Mouse (Mus musculus) layer of hippocampus, postnatal 10 days (tissue): ENCODE measurements around the gene Casp9. TPM values are rescaled to one million over a fixed set of nuclear protein-coding genes. Genes with fewer than 3 reads are reported as not detected.
"Not testable (repeated sequence)": the region's sequence is repeated elsewhere in the genome, so short reads cannot be mapped to it uniquely, and the experiment has no call there.

Experiments
- DNase-seq, 2 experiments: peaks; one replicate each; pipeline ENCODE4 v3.0.0; 2021; ENCODE audit warnings: low spot score in 2 of 2
- long read RNA-seq: library from polyadenylated mRNA; stranded (forward); transcript quantifications from one replicate; pipeline ENCODE4 v2.0.0, GENCODE M21; 2023
- total RNA-seq, 2 experiments: library from RNA; stranded (reverse); gene quantifications; 2 replicates each; pipeline ENCODE4 v1.2.3; 2021

The Casp9 gene
- total RNA-seq = 10 to 100 TPM; 21.7 to 22.7 TPM
- long read RNA-seq, transcript Casp9-201 (9 exons, 3,897 nt) = major isoform, 14 of 21 reads
- long read RNA-seq, partial matches to known transcripts = 1 of 21 reads
- long read RNA-seq, other reads (novel, unspliced or antisense) = 6 of 21 reads

DNA sequence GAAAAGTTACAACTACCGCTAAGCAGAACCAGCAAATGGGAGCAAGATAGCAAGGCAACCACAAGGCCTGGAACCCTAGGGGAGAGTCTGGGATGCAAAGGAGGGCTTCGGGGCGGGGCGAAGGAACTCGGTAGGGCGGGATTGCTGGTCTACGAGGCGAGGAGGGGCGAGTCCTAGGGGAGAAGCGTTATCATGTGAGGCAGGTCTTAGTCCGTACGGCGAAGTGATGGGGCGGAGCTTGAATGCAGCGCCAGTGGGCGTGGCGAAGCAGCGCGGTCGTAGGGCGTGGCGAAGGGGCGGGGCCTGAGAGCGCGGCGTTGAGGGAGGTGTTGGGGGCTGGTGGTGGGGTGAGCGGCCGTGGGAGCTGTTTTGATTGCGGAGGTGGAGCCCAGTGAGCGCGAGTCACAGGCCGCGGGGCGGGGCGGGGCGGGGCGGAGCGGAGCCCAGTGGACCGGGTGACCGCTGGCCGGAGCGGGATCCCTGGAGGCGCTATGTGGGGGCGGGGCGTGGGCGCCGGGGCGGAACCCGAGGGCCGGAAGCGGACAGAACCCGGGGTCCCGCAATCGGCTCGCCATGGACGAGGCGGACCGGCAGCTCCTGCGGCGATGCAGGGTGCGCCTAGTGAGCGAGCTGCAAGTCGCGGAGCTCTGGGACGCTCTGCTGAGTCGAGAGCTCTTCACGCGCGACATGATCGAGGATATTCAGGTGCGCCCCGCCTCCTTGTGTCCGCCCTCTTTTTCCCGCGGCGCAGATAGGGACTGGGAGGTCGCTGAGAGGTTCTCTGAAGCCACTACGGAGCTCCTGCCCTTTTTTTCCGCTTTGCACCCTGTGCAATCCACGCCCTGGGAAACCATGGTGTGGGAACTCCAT, at the start of gene Casp9:
Gene Casp9 (plus strand): TSS at position 331 of the 870 bp plus-strand sequence.
- DNase-seq = peak; percentile 97 to 98

DNA sequence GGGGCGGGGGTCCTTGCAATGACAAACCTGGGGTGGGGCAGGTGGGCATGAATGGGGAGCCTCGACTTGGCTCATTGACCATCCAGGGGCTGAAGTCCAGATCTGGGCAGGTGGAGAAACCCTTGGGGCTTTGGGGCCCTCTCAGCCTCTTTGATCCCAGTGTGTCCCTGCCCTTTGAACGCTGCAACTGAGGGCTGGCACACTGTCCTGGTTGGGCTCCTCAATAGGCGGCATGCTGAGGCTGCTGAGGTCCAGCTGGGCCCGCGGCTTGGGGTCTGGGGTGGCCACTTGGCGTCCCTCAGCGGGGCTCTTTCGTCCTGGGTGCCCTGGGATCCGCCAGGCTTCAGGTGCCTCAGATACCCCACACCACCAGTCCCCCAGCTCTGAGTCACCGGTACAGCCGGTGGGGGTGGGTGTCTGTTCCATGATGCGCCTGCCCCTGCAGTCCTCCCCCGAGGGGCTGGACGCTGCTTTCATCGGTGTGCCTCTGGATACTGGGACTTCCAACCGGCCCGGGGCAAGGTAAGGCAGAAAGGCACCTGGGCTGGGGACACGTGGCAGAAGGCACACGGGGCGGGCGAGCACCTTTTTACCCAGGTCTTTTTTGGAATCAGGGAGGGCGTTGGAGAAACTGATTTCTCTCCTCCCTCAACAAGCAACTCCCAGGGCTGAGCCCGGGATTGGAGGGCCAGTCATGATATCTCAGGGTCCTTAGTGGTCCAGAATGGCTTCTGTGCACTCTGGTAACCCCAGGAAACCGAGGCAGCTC, 46.6 kb upstream of the Casp9 start, which contains the start of gene Agmat:
Gene Agmat (plus strand): TSS at position 95 of the 769 bp plus-strand sequence.
- DNase-seq = no peak

DNA sequence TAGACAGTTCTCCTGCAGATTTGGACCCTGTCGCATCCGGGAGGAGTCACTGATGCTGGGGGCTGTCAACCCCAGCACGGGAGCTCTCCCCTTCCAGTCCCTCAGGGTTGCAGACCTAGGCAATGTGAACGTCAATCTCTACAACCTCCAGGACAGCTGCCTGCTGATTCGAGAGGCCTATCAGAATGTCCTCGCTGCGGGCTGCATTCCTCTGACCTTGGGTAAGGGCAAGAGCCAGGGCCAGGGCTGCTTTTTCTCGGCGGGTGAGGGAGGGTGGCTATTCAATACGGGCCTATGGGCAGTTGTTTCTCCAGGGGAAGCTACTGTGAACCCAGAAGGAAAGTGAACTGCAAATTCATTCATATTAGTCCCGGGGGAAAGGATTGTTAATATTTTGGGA, 43.9 kb upstream of the Casp9 start:
- no peak for DNase-seq

DNA sequence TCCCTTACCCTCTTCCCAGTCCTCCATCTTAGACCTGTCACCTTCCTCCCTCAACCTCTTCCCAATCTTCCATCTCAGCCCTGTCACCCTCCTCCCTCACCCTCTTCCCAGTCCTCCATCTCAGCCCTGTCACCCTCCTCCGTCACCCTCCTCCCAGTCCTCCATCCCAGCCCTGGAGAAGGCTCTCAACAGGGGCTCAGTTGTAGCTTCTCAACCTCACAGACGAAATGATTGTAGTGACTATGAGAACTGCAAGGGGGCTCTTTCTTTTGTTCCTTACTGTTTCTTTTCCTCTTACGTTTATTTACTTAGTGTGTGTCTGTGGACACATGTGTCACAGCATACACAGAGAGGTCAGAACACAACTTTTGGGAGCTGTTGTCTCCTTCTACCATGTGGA, 42.6 kb upstream of the Casp9 start:
- no peak for DNase-seq

DNA sequence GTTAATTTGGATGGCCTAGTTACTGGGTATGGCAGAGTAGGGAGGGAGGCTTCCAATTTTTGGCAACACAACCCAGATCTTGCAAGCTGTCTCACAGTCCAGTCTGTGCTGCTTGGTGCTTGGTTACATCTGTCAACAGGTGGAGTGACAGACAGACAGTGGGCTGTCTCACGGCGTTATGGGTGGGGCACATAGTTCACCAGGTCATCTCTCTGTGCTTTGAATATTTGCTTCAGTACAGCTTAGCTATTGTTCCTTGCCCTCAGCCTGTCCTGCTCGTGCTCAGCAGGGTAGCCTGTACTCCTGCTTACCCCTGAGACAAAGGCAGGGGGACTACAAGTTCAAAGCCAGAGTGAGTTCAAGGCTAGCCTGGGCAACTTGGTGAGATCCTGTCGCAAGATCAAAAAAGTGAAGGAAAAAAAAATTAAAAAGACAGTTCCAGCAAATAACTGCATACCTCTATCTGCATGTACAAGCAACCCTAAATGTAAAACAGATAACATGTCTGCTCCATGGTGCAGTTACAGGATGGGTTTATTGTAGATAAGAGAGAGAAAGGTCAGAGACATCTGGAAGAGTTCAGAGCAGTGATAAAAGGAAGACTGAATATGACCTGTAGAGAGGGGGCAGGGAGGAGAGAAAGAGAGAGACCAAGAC, 41.9 kb upstream of the Casp9 start:
- no peak for DNase-seq

DNA sequence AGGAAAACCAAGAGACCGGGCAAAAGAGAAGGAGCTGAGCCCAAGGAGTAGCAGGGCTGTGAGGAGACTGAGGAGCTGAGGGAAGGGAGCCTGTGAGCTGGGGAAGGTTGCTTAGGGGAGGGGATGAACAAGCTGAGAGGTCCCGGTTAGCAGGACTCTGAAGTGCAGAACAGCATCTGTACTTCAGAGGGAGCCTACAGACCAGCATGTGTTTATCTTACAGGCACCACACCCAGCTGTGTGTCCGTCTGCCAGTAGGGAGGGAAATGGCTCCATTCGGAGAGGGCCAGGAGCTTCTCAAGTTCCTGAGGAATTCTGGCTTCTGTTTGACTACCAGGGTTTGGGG, 41.4 kb upstream of the Casp9 start:
- no peak for DNase-seq

DNA sequence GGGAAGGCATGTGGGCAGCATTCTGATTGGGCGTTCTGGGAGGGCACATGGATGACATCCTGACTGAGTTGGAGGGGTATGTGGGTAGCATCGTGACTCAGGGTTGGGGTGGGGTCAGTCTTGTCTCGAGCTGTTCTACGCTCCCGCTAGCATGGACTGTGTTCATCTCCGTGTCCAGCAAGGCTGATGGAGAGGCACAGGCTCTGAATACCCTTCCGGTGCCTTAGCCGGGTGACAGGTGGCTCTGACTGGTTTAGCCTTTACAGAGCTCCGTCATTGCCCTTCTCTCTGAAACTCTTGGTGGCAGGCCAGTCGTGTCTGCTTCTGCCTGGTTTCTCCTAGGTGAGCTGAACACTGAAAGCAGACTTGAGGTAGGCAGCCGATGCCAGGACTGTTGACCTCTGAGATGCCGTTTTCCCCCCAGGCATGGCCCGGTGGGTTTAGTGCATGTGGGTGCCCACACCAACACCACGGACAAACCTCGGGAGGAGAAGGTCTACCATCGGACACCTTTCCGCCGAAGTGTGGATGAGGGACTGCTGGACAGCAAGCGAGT, 38.0 kb upstream of the Casp9 start:
- no peak for DNase-seq

DNA sequence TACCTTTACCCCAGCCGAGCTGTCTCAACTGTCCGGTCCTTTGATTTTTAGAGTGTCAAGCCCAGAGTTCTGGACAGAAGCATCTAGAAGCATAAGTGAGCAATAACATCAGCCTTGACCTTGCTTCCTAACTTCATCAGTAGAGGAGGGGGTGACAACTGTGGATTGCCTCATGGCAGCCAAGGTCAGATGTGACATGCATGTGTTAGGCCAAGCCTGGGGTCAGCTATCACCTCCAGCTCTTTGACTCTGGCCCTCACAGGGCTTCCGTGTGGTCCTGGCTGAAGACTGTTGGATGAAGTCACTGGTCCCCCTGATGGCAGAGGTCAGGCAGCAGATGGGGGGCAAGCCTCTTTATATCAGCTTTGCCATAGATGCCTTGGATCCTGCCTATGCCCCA, 36.3 kb upstream of the Casp9 start:
- DNase-seq = no peak

DNA sequence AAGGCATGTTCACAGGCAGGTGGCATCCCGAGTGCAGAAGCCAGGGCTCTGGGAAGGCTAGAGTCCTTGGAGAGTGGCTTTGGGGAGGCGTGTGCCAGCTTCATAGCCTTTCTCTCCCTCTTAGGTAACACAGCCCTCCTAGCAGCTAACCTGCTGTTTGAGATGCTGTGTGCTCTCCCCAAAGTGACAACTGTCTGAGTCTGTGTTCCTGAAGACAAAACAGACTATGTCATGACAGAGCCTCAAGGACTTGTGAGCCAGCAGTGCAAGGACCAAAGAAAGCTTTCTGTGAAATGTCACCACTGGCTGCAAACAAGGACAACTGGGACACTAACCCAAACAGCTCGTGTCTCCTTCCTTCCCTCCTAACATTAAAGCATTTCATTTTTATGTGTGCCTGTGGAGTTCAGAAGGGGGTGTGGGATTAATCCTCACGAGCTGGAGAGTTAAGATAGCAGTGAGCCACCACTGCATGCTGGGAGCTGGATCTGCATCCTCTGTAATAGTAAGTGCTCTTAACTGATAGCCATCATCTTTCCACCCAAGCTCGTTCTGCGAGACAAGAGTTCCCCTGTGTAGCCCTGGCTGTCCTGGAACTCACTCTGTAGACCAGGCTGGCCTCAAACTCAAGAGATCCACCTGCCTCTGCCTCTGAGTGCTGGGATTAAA, 34.4 kb upstream of the Casp9 start:
- DNase-seq = no peak

DNA sequence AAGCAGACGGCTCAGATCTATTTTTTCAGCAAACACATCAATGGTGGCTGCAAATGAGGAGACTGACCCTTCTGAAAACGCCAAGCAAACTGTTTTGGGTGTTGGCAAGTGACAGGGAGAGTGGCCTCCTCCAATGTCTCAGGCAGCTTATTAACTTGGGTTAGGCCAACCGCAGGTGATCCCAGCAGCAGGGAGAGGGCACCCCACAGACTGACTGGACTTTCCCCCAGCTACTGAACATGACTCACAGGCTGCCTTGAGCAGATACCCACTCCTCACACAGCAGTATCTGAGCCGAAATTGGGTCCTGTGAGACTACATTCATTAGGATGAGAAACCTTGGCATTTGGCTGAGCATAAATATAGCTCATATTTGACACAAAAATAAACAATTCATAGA, 32.5 kb upstream of the Casp9 start:
- no peak for DNase-seq

DNA sequence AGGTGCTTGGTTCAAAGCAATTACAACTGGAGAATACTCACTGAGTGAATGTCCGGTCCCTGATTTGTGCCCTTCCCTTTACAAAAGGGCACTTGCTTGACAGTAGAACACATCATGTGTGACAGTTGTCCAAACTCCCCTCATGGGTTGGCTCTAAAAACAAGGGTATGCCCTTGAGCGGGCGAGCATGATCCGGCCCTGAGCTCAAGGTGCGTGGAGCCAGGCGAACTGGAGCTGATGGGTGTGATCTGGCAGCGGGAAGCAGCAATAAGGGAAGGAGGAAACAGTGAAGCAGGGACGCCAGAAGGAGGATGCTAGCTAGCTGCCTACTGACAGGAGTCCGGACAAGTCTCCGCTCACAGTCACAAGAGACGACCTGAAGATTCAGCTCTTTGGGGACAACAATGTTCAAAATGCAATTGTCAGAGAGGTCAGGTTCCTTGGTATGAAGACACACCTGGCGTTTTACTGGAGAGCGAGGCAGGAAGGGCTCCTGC, 31.3 kb upstream of the Casp9 start:
- no peak for DNase-seq

DNA sequence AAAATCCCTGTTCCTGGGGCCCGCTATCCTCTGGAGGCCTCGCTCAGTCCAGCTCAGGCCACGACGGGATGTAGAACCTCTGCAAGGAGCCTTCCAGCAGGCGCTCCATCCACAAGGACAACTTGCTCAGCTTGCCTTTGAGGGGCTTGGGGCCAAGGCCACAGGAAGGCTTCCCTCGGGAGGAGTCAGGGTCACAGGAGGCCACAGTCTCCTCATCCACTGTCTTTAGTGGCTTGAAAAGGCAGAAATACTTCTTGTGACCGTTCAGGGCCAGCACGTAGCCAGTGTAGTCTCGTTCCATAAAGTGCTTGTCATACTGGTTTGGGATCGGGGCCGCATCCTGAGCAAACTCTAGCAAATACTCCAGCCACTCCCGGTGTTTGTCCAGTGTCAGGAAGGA, 29.9 kb upstream of the Casp9 start:
- no peak for DNase-seq

DNA sequence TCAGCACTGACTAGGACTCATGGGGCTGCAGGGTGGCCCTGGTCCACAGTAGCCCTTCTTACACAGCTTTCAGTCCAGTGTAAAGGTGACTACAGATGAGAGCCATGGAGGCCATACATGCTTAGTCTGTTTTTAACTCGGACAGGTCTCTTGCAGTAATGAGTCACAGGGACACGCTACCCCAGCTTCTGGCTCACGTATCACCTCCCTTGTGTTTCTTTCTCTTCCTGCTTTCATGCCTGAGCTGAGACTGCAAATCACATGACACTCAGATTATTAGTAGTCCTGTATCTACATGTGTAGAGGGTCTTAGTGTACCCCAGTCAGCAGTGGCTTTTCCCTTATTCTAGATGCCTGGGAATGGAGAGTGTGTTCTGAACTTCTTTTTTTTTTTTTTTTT, 28.4 kb upstream of the Casp9 start:
- DNase-seq = no peak

DNA sequence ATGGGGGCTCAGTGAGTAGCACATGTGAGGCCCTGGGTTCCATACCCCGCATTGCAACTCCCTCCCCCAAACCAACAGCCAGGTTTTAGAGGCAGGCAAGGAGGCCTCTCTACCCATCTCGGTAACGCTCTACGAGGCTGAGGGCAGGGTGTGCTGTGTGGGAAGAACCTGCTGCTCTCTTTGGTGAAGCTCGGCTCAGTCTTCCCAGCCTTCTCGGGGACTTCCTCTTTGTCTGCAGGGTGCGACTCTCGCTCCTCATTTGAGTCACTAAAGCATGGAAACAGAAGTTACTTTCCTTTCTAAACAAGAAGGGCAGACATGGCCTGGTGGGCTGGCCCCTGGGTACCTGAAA, 27.1 kb upstream of the Casp9 start:
- DNase-seq = peak in 1 of 2 experiments; percentile 43

DNA sequence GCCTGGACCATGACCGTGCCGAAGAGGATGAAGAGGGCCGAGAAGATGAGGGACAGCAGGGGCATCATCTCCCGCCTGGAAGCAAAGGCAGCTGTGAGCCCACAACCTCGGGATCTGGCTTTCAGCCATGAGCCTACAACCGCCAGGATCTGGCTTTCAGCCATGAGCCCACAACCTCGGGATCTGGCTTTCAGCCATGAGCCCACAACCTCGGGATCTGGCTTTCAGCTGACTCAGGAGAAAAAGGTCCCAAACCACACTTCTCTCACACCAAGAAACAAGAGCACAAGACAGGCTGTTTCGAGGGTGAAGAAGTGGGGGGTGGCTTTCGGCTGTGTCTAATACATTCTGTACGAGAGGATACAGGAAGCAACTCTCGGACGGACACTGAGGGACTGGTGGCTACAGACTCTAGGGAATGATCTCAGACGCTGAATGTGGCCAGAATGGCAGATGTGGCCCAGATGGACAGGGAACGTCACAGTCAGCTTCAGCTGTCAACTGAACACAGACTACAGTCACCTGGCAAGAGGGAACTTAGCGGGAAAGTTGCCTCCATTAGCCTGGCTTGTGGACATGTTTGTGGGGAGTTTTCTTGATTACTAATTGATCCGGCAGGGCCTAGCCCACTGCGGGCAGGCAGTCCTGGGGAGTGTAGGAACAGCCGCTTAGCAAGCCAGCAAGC, 26.6 kb upstream of the Casp9 start:
- DNase-seq = peak; percentile 41 to 46

DNA sequence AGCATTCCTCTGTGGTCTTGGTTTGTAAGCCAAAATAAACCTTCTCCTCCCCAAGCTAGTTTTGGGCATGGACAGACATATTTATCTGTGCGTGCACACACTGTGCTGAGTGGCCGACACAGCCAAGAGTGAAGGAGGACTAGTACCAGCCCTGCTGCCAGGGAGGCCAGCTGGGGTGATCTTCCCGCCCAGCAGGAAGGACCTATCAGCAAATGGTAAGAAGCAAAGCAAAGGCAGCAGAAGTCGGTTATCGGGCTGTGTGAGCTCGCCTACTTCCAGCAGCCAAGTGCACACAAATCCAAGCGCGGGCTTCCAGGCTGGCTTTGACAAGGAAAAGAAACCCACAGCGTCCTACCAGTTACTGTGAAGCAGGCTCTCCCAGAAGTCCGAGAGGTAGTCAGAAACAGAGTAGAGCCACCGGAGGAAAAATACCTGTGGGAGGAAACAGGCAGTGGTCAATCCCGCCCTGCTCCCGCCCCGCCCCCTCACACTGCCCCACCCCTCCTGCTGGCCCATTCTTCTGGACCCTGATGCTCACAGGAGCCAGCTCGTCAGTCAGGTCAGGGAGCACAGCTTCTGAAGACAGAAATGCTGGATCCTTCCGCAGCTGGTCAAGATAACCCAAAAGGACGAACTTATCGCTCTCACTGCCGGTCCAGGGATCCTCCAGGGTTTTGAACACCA, 25.9 kb upstream of the Casp9 start:
- DNase-seq = peak; percentile 21 to 23

DNA sequence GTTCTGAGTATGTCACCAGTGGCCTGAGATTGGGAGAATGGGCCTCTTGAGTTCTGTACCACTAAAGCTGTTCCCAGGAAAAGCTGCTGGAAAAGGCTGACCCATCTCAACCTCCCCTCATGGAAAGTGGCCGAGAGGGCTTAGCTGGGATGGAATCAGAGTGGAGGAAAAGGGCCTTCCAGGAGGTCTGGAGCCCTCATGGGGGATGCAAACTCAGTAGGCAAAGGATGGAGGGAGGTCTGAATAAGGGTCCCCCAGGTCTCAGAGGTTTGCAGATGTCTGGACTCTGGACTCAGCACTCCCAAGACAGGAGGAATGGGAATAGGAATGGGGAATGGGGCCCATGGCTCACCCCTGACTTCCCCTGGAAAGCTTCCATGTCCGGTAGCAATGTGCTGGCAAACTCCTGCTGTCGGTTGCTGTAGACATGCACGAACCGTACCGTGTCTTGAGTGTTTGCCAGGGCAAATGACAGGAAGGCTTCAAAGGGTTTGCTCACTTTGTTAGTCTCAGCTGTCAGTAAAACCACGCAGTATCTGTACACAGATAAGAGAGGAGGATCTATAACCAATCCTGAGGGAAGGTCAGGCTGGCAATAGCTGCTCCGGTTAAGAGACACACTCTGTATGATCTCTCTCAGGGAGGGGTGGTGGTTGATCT, 23.8 kb upstream of the Casp9 start:
- no peak for DNase-seq

DNA sequence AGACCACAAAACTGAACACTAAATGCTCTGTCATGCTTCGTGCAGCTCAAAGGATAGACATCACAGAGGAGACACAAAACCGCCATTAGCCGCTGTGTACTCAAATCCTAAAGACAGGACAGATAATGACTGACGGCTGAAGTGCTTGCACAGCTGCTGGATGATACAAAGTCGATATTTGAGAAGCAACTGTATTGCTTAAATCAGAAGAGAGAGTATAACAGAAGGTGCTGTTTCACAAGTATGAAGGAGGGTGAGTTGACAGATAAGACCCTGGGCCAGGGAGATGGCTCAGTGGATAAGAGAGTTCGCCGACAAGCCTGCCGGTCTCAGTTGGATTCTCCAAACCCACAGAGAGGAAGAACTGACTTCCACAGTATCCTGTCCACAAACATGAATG, 21.6 kb upstream of the Casp9 start:
- DNase-seq = no peak

DNA sequence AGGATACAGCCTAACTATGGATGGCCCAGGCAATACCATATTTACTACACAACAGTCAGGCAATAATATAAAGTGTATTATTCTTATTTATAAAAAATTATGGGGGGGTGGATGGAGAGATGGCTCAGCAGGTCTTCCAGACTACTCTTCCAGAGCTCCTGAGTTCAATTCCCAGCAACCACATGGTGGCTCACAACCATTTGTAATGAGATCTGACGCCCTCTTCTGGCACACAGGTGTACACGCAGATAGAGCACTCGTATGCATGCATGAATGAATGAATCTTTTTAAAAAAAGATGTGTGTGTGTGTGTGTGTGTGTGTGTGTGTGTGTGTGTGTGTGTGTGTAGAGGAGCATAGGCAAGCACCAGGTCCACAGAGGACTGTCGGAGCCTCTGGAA, 20.4 kb upstream of the Casp9 start:
- DNase-seq = not testable (repeated sequence)
